Mouse (Mus musculus): ENCODE measurements around the gene Gm10217. TPM values are rescaled to one million over a fixed set of nuclear protein-coding genes. Genes with fewer than 3 reads are reported as not detected.

Gene Gm10217
- total RNA-seq (2012; rRNA removed) (not detected in 2 replicates), total RNA-seq (2014; rRNA removed) (not detected in 2 replicates), polyA plus RNA-seq (2012; ENCODE audit: insufficient read length, low read depth) (not detected in 2 replicates)

DNA sequence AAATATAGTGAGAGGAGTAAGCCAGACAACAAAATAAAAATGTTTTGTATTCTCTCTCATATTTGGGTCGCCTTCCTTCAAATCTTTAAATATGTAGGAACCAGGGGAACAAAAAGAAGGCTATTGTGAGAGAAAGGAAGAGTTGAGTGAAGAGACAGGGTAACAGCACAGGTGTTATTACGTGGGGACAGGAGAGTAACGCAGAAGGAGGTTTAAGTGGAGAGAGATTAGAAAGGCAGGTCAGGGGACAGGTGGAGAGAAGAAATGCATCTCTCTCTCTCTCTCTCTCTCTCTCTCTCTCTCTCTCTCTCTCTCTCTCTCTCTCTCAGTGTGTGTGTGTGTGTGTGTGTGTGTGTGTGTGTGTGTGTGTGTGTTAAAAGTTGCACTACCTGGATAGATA lies at the start of gene Gm10217:
Gm10217 (plus strand) TSS at position 301 of the 400 bp plus-strand sequence.
- Histone ChIP-seq H3K9me3 (replicated peaks; ENCODE audit: low read length) (peaks cover 40% of the 10 kb centered on the region), H3K79me2 (replicated peaks; ENCODE audit: control insufficient read depth, extremely low read depth, insufficient read depth, poor library complexity, severe bottlenecking) (no peaks in the 10 kb centered on the region), H3K27me3 (replicated peaks) (no peaks in the 10 kb centered on the region), H3K36me3 (replicated peaks in 1 of 2; ENCODE audit: control insufficient read depth in 1 of 2, insufficient read depth in 1 of 2, low read length in 1 of 2) (no peaks in the 10 kb centered on the region), H3K4me2 (ENCODE audit: insufficient read depth, low read depth, poor library complexity, severe bottlenecking) (no peak within 1 kb of the TSS), H3K4me1 (ENCODE audit: control insufficient read depth in 1 of 2, insufficient read depth in 2 of 2) (no peaks in the 10 kb centered on the region), H3K4me3 (replicated peaks in 1 of 3; ENCODE audit: low read depth in 2 of 3, low read length in 2 of 3, poor library complexity in 1 of 3) (no peak within 1 kb of the TSS), H3K9ac (ENCODE audit: insufficient read depth, low read depth) (no peak within 1 kb of the TSS), H3K27ac (ENCODE audit: insufficient read depth, low read depth) (no peak within 1 kb of the TSS)
- TF ChIP-seq MEF2A (IDR thresholded peaks at IDR 0.05; ENCODE audit: borderline replicate concordance, low read depth, low read length) = no peak
- no peak for TF ChIP-seq ZMIZ1 (IDR thresholded peaks at IDR 0.05; ENCODE audit: low read depth, low read length)
- no peak for TF ChIP-seq ZKSCAN1 (IDR thresholded peaks at IDR 0.05; ENCODE audit: borderline replicate concordance, low read depth, low read length)
- TF ChIP-seq RAD21 (IDR thresholded peaks at IDR 0.05; ENCODE audit: low read depth, low read length) = no peak
- no peak for TF ChIP-seq MAZ (IDR thresholded peaks at IDR 0.05; ENCODE audit: low read depth, low read length)
- no peak for TF ChIP-seq MAX (IDR thresholded peaks at IDR 0.05; ENCODE audit: low read length)
- no peak for TF ChIP-seq BHLHE40 (IDR thresholded peaks at IDR 0.05; ENCODE audit: low read depth, low read length)
- TF ChIP-seq NELFE (IDR thresholded peaks at IDR 0.05; ENCODE audit: low read depth, low read length) = no peak
- TF ChIP-seq USF1 (IDR thresholded peaks at IDR 0.05; ENCODE audit: low read depth, low read length) = no peak
- TF ChIP-seq CHD1 (IDR thresholded peaks at IDR 0.05; ENCODE audit: low read depth, low read length) = no peak
- no peak for TF ChIP-seq TCF12 (IDR thresholded peaks at IDR 0.05; ENCODE audit: low read depth, low read length)
- TF ChIP-seq UBTF (IDR thresholded peaks at IDR 0.05; ENCODE audit: low read depth, low read length) = no peak
- no peak for TF ChIP-seq CHD2 (IDR thresholded peaks at IDR 0.05; ENCODE audit: low read length)
- TF ChIP-seq ZC3H11A (IDR thresholded peaks at IDR 0.05; ENCODE audit: low read depth, low read length) = no peak
- in situ Hi-C loops (cut with MboI; ENCODE audit: low pct_ligation_motif_present, low pct_unique_long_range_greater_than_20kb, low sequenced_read_pairs) = no loop called here
- no peak for DNase-seq (ENCODE audit: extremely low read depth)
- dilution Hi-C loops (cut with MboI; ENCODE audit: extremely low pct_ligation_motif_present, extremely low pct_unique_long_range_greater_than_20kb, low sequenced_read_pairs) = no loop called here

DNA sequence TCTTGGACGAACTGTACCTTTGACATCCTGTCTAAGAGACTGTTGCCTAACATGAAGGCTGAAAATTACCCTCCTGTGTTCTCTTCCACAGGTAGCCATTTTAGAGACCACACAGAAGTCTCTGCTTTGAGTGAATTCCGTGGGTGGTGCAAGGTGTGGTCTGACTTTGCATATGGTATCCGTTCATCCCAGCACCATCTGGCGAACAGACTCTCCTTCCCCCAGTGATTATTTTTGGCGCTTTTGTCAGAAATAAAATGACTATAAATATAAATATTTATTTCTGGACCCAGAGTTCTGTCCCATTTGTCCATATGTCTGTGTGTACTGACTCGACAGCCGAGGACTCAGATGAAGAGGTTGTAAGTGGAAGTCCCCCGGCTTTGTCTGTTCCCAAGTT lies 39.3 kb upstream of the Gm10217 start:
- Histone ChIP-seq H3K9ac (ENCODE audit: insufficient read depth, low read depth) (no peak overlapping the region), H3K4me1 (ENCODE audit: control insufficient read depth in 1 of 2, insufficient read depth in 2 of 2) (no peaks in the 10 kb centered on the region), H3K27ac (ENCODE audit: insufficient read depth, low read depth) (no peak overlapping the region), H3K36me3 (replicated peaks in 1 of 2; ENCODE audit: control insufficient read depth in 1 of 2, insufficient read depth in 1 of 2, low read length in 1 of 2) (no peaks in the 10 kb centered on the region), H3K4me3 (replicated peaks in 1 of 3; ENCODE audit: low read depth in 2 of 3, low read length in 2 of 3, poor library complexity in 1 of 3) (no peak overlapping the region), H3K27me3 (replicated peaks) (no peaks in the 10 kb centered on the region), H3K79me2 (replicated peaks; ENCODE audit: control insufficient read depth, extremely low read depth, insufficient read depth, poor library complexity, severe bottlenecking) (no peaks in the 10 kb centered on the region), H3K9me3 (replicated peaks; ENCODE audit: low read length) (peaks cover 59% of the 10 kb centered on the region), H3K4me2 (ENCODE audit: insufficient read depth, low read depth, poor library complexity, severe bottlenecking) (no peak overlapping the region)
- TF ChIP-seq JUND (conservative IDR thresholded peaks at IDR 0.05; ENCODE audit: low read depth, low read length) (no peak), MEF2A (IDR thresholded peaks at IDR 0.05; ENCODE audit: borderline replicate concordance, low read depth, low read length) (no peak), SIN3A (IDR thresholded peaks at IDR 0.05; ENCODE audit: low read length) (no peak), CTCF (conservative IDR thresholded peaks at IDR 0.05 in 1 of 2, IDR thresholded peaks at IDR 0.05 in 1 of 2; ENCODE audit: low read depth in 2 of 2, low read length in 2 of 2) (no peak), CHD1 (IDR thresholded peaks at IDR 0.05; ENCODE audit: low read depth, low read length) (no peak), NRF1 (IDR thresholded peaks at IDR 0.05; ENCODE audit: low read depth, low read length) (no peak), RAD21 (IDR thresholded peaks at IDR 0.05; ENCODE audit: low read depth, low read length) (no peak), PAX5 (IDR thresholded peaks at IDR 0.05; ENCODE audit: low read length) (no peak), TBP (conservative IDR thresholded peaks at IDR 0.05; ENCODE audit: low read depth, low read length) (no peak), ETS1 (conservative IDR thresholded peaks at IDR 0.05; ENCODE audit: low read depth, low read length) (no peak), IRF4 (IDR thresholded peaks at IDR 0.05; ENCODE audit: low read depth, low read length) (no peak), EP300 (IDR thresholded peaks at IDR 0.05; ENCODE audit: low read length) (no peak), ZKSCAN1 (IDR thresholded peaks at IDR 0.05; ENCODE audit: borderline replicate concordance, low read depth, low read length) (no peak), ELF1 (IDR thresholded peaks at IDR 0.05; ENCODE audit: low read depth, low read length) (no peak)
- no peak for DNase-seq (ENCODE audit: extremely low read depth)
- in situ Hi-C loops (cut with MboI; ENCODE audit: low pct_ligation_motif_present, low pct_unique_long_range_greater_than_20kb, low sequenced_read_pairs) = no loop called here
- dilution Hi-C loops (cut with MboI; ENCODE audit: extremely low pct_ligation_motif_present, extremely low pct_unique_long_range_greater_than_20kb, low sequenced_read_pairs) = no loop called here
